Mouse (Mus musculus) heart, adult 2 months (tissue): ENCODE measurements around the gene Vps25. TPM values are rescaled to one million over a fixed set of nuclear protein-coding genes. Genes with fewer than 3 reads are reported as not detected.
A peak's percentile ranks its signal among the peaks of the same experiment; 100 is the strongest.

Experiments
- DNase-seq, 2 experiments: peaks; one replicate each; pipeline ENCODE4 v3.0.0; 2021
- H3K27ac ChIP-seq: fragments of 200-600 bp; 2 replicates; pipeline ENCODE4 v1.8.1; 2022
- H3K27me3 ChIP-seq: fragments of 200-500 bp; 2 replicates; pipeline ENCODE4 v1.6.1; 2012; ENCODE audit warnings: mild to moderate bottlenecking, low read length, inconsistent platforms, mixed read lengths; ENCODE audit not compliant: control insufficient read depth, insufficient read depth
- H3K36me3 ChIP-seq: fragments of 200-500 bp; 2 replicates; pipeline ENCODE4 v1.6.1; 2012; ENCODE audit warnings: low read length, inconsistent platforms; ENCODE audit not compliant: control insufficient read depth, insufficient read depth
- H3K4me1 ChIP-seq: fragments of 200-500 bp; 2 replicates; pipeline ENCODE4 v1.6.1; 2011; ENCODE audit warnings: low read length; ENCODE audit not compliant: control insufficient read depth, insufficient read depth
- H3K4me3 ChIP-seq: fragments of 200-600 bp; 2 replicates; pipeline ENCODE4 v1.8.1; 2022
- H3K79me2 ChIP-seq: fragments of 200-500 bp; replicated peaks from 2 replicates; pipeline ENCODE4 v1.6.1; 2012; ENCODE audit warnings: mild to moderate bottlenecking, inconsistent platforms, low read length, moderate library complexity, mixed read lengths; ENCODE audit not compliant: control insufficient read depth, insufficient read depth
- H3K9ac ChIP-seq: fragments of 200-500 bp; 2 replicates; pipeline ENCODE4 v1.6.1; 2012; ENCODE audit warnings: low read depth, mild to moderate bottlenecking, control low read depth, inconsistent platforms, low read length, mixed read lengths
- CTCF ChIP-seq: fragments of 200-600 bp; IDR thresholded peaks from 2 replicates; pipeline ENCODE4 v1.8.1; 2022; ENCODE audit warnings: antibody characterized with exemption, mild to moderate bottlenecking, moderate library complexity
- EP300 ChIP-seq: fragments of 200-500 bp; IDR thresholded peaks from 2 replicates; pipeline ENCODE4 v1.6.1; 2011; ENCODE audit warnings: low read depth, low read length, control low read depth; ENCODE audit not compliant: insufficient read depth
- POLR2A ChIP-seq: fragments of 200-500 bp; IDR thresholded peaks from 2 replicates; pipeline ENCODE4 v1.6.1; 2011; ENCODE audit warnings: mild to moderate bottlenecking, low read depth, low read length, control low read depth; ENCODE audit not compliant: insufficient read depth
- whole genome bisulfite sequencing: fragments of 180-500 bp; shearing (Covaris S2); methylation state at CpG from one replicate; pipeline ENCODE4 v1.1.7; 2018; 5-methylcytosine and 5-hydroxymethylcytosine counted together
- intact Hi-C: fragments of 180-260 bp; cut with DNase I; formaldehyde crosslinking; loops from one replicate; pipeline ENCODE4 v1.15.1; 2025
- polyA plus RNA-seq: library from polyadenylated mRNA; depleted of rRNA; stranded (reverse); fragments of >200 nt; gene quantifications from 2 replicates; pipeline ENCODE4 v1.2.3, GENCODE M21; 2012
- total RNA-seq, 2 experiments: library from RNA; stranded (reverse); gene quantifications; 2 replicates each; pipeline ENCODE4 v1.2.3; 2021

Gene Vps25
- total and polyA plus RNA-seq, 3 experiments = 82.5 to 90.1 (median 83.2) TPM

- Histone ChIP-seq H3K27me3 (no peaks in the 10 kb centered on the region), H3K36me3 (no peaks in the 10 kb centered on the region; the same call in 1 of the 2 replicates), H3K4me1 (peaks cover 7% of the 10 kb centered on the region), H3K9ac (no peak overlapping the region), H3K79me2 (no peaks in the 10 kb centered on the region), H3K27ac (no peak overlapping the region), H3K4me3 (no peak overlapping the region)
- intact Hi-C loops = no loop called here
- TF ChIP-seq POLR2A (no peak), CTCF (no peak), EP300 (no peak)
- no peak for DNase-seq
- 46% methylated on average over 7 of the region's 7 CpGs for WGBS
Observed at GRCm38 (mm10) chr11:101280837-101281236, 27.3 kb downstream of the Vps25 start.

GRCm38 (mm10) chr11:101282896-101283295 lies 29.4 kb downstream of the Vps25 start:
- intact Hi-C loops = loop anchor here (2.0 kb wide), 1 partner anchor 16 kb away; no protein-coding TSS in a partner anchor
- TF ChIP-seq EP300 (no peak), CTCF (no peak), POLR2A (no peak)
- H3K79me2 ChIP-seq = no peaks in the 10 kb centered on the region
- H3K9ac ChIP-seq = no peak overlapping the region
- DNase-seq = no peak
- H3K36me3 ChIP-seq = no peaks in the 10 kb centered on the region
- 39% methylated on average over 5 of the region's 5 CpGs for WGBS
- no peaks in the 10 kb centered on the region for H3K27me3 ChIP-seq
- peaks cover 4% of the 10 kb centered on the region for H3K4me1 ChIP-seq
- H3K27ac ChIP-seq = no peak overlapping the region
- no peak overlapping the region for H3K4me3 ChIP-seq

GRCm38 (mm10) chr11:101283805-101284204 lies 30.3 kb downstream of the Vps25 start:
- no peak for TF ChIP-seq EP300
- no peak for TF ChIP-seq POLR2A
- TF ChIP-seq CTCF = no peak

GRCm38 (mm10) chr11:101287306-101287705 lies 33.8 kb downstream of the Vps25 start:
- no peaks in the 10 kb centered on the region for H3K36me3 ChIP-seq
- no peaks in the 10 kb centered on the region for H3K4me1 ChIP-seq
- TF ChIP-seq POLR2A (no peak), EP300 (no peak), CTCF (no peak)
- 68% methylated on average over 9 of the region's 9 CpGs for WGBS
- no peak overlapping the region for H3K27ac ChIP-seq
- peak; percentile 30 to 48 for DNase-seq
- no peak overlapping the region for H3K4me3 ChIP-seq
- no peak overlapping the region for H3K9ac ChIP-seq
- H3K79me2 ChIP-seq = no peaks in the 10 kb centered on the region
- intact Hi-C loops = no loop called here
- H3K27me3 ChIP-seq = no peaks in the 10 kb centered on the region

More at GRCm38 (mm10) chr11:101283805-101284204, 30.3 kb downstream of the Vps25 start:
- Histone ChIP-seq H3K79me2 (no peaks in the 10 kb centered on the region), H3K4me3 (no peak overlapping the region), H3K4me1 (peaks cover 2% of the 10 kb centered on the region; the same call in 1 of the 2 replicates), H3K27me3 (no peaks in the 10 kb centered on the region), H3K27ac (no peak overlapping the region), H3K36me3 (no peaks in the 10 kb centered on the region), H3K9ac (no peak overlapping the region)
- DNase-seq = no peak
- intact Hi-C loops = loop anchor here (2.0 kb wide), 1 partner anchor 15 kb away; no protein-coding TSS in a partner anchor
- WGBS = 76% methylated on average over 4 of the region's 4 CpGs

GRCm38 (mm10) chr11:101291231-101291630 lies 37.7 kb downstream of the Vps25 start:
- 93% methylated on average over 8 of the region's 8 CpGs for WGBS
- Histone ChIP-seq H3K27ac (no peak overlapping the region), H3K9ac (no peak overlapping the region), H3K27me3 (no peaks in the 10 kb centered on the region), H3K79me2 (no peaks in the 10 kb centered on the region), H3K4me3 (no peak overlapping the region), H3K36me3 (no peaks in the 10 kb centered on the region), H3K4me1 (no peaks in the 10 kb centered on the region)
- intact Hi-C loops = no loop called here
- no peak for DNase-seq
- TF ChIP-seq POLR2A = no peak
- no peak for TF ChIP-seq CTCF
- TF ChIP-seq EP300 = no peak

GRCm38 (mm10) chr11:101295191-101295590 lies 41.7 kb downstream of the Vps25 start:
- intact Hi-C loops = no loop called here

More at GRCm38 (mm10) chr11:101295191-101295590, 41.7 kb downstream of the Vps25 start:
- TF ChIP-seq EP300 (no peak), CTCF (no peak), POLR2A (no peak)
- Histone ChIP-seq H3K9ac (no peak overlapping the region), H3K4me3 (no peak overlapping the region), H3K79me2 (no peaks in the 10 kb centered on the region), H3K27me3 (no peaks in the 10 kb centered on the region), H3K27ac (no peak overlapping the region), H3K4me1 (no peaks in the 10 kb centered on the region), H3K36me3 (no peaks in the 10 kb centered on the region)
- no peak for DNase-seq
- 94% methylated on average over 8 of the region's 8 CpGs for WGBS
